Mouse (Mus musculus): ENCODE data around the gene Tbrg4.

DNA sequence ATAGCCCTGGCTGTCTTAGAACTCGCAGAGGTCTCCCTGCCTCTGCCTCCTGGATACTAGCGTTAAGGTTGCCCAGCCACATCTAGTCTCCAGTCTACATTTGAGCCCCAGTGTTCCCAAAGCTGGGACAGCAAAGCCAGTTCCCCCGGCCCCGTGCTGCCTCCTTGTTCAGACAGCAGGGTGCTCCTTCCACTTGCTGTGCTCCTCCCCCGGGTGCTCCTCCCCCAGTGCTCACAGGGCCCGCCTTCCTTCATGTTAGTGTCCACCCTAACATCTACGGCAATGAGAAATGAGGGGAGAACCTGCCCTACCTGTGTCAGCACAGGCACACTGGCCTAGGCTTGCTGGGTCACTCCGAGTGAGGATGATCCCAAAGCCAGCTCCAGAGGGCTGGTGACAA, 40.1 kb downstream of the Tbrg4 start:
- no peak for TF ChIP-seq CTCF (IDR thresholded peaks at IDR 0.05; ENCODE audit: low read depth, low read length)
- TF ChIP-seq POLR2A (IDR thresholded peaks at IDR 0.05; ENCODE audit: borderline replicate concordance, low read depth, low read length): no peak
